Mouse (Mus musculus) adrenal gland, adult 2 months (tissue): ENCODE measurements at regions not wholly inside any gene's neighbourhood (a gene's known extent, or its start where the extent isn't known, plus 50 kb on each side); places are given as distances from the start of the nearest gene placed in this dataset.

ENCODE experiments used
- DNase-seq: peaks from one replicate; pipeline ENCODE4 v3.0.0; 2021

GRCm38 (mm10) chr15:97501420-97501819 lies 204.2 kb downstream of the Rpap3 start:
- DNase-seq = no peak

GRCm38 (mm10) chr15:97499821-97500385 lies 205.7 kb downstream of the Rpap3 start:
- DNase-seq = no peak

DNA sequence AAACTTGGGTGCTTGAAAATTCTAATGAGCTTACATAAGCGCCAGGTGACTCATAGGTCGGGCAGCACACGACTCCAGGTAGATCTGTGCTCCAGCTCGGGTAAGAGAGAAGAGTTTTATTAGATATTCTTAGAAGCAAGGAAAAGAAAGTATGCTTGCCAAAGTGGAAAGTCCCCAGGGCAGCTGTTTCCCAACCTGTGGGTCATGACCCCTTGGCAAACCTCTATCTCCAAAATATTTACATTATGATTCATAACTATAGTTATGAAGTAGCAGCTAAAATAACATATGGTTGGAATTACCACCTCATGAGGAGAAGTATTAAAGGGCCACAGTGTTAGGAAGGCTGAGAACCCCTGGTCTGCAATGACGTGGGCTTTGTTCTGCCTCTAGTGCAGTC lies 206.4 kb downstream of the Rpap3 start:
- DNase-seq = no peak

DNA sequence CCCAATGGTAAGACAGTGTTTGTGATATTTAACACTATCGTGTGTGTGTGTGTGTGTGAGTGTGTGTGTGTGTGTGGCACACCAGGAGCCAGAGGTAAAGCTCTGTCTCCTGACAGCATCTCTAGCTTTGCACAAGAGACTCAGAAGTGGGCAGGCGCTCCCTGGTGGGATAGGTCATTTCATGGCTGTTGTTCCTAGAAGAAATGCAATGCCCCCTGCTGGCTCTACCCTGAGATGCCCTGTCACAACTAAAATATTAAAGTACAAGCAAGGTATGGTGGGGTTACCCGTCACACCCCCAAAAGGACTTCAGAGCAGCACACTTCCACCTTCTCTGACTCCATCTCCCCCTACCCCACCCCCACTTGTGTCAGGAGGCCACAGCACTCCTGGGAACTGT lies 207.2 kb downstream of the Rpap3 start:
- peak; percentile 3 for DNase-seq

GRCm38 (mm10) chr15:97496026-97496425 lies 209.6 kb downstream of the Rpap3 start:
- DNase-seq = no peak

- DNase-seq = no peak
Measured at GRCm38 (mm10) chr15:97493340-97493739, 212.3 kb downstream of the Rpap3 start.

GRCm38 (mm10) chr15:97491796-97492195 lies 213.8 kb downstream of the Rpap3 start:
- DNase-seq = no peak

DNA sequence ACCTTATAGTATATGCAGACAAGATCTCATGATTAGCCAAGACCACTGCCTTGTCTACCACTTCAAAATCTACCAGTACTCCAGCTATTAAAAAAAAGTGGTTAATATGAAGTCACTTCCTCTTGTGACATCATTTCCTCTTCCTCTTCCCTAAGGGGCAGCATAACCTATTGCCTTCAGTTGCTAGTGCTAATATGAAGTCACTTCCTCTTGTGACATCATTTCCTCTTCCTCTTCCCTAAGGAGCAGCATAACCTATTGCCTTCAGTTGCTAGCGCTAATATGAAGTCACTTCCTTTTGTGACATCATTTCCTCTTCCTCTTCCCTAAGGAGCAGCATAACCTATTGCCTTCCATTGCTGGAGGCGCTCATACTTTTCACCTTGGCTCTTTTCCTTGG lies 218.2 kb downstream of the Rpap3 start:
- no peak for DNase-seq

DNA sequence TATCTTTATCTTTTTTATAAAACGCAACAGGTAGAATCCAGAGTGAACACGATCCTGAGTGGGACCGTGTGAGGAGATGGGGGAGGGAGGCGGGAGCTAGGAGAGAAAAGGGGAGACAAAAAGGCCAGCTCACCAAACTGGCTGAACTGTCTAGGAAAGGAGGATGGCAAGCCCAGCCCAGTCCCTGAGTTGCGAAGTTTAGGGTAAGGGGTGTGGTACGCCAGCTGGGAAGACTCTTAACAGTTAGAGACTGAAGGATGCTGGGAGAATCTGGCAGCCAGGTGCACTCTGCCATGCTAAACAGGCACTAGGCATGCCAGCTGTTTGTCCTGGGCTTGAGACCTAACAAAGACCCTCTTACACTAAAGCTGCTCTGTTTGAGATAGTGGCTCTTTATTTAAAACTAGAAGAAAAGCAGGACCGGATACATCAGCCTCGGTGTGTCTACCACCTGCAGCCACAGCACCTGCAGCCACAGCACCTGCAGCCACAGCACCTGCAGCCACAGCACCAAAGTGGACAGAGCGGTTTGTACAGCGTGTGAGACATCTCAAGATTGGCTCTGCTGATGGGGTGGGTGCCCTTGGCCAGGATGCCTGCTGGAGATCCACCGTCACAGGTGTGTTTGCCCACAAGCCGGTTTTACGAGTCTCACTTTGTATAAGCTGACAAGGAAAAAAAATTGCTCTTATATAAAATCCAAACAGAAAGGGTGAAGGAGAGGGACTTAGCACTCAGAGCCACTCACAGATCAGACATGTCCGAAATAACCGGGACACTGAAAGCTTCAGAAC lies 225.1 kb upstream of the Amigo2 start:
- DNase-seq = no peak

DNA sequence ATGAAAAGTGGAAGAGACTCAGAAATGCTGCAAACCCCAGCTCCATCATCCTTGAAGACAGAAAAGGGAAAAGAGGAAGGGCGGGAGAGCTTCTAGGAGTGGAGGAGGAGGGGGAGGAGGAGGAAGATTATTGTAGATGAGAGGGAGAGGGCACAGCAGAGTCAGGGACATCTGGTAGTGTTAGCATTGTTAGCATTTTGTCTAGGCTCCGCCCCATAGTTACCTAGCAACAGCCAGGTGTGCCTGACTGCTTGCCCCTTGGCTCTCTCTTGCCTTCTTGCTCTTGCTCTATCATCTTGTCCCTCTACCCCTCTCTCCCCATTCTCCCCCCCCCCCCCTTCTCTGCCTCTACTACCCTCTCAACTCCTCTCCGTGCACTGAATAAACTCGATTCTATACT lies 224.4 kb upstream of the Amigo2 start:
- DNase-seq = no peak

GRCm38 (mm10) chr15:97469684-97470344 lies 222.7 kb upstream of the Amigo2 start:
- no peak for DNase-seq

DNA sequence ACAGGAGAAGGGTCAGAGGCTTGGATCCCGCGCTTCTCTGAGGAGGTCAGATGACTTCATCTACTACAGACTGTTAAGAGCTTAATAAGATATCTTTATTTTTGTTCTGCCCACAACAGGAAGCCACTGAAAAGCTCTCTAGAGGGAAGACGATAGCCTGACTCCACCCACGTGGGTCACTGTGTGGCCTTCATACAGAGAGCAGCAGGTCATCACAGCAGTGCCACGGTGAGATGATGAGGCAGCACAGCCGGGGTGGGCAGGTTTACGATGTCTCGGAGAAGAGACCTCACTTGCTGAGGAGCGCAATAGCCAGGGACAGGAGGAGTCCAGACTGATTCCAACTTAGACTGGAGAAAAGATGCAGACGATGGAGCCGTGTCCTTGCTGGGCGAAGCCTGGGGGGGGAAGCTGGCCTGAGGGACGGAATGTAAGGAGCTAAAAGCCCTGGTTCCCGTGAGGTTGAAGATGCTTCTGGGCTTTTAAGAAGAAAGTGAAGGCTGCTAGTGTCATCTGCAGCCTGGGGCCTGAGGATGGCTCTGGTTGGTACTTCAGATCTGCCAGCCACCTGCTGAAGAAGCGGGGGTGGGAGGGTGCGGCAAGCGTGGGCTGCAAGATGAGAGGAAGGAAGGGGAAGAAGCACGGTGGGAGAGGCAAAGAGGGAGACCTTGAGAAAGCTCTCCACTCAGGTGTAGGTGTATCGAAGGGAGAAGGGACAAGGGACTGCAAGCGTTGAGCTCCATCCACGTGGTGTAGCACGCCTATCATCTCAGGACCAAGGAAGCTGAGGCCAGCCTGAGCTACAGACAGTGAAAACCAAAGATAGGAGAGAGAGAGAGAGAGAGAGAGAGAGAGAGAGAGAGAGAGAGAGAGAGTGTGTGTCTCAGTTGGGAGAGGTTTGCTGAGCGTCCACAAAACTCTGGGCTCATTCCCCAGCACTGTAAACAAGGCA lies 221.9 kb upstream of the Amigo2 start:
- DNase-seq = no peak

DNA sequence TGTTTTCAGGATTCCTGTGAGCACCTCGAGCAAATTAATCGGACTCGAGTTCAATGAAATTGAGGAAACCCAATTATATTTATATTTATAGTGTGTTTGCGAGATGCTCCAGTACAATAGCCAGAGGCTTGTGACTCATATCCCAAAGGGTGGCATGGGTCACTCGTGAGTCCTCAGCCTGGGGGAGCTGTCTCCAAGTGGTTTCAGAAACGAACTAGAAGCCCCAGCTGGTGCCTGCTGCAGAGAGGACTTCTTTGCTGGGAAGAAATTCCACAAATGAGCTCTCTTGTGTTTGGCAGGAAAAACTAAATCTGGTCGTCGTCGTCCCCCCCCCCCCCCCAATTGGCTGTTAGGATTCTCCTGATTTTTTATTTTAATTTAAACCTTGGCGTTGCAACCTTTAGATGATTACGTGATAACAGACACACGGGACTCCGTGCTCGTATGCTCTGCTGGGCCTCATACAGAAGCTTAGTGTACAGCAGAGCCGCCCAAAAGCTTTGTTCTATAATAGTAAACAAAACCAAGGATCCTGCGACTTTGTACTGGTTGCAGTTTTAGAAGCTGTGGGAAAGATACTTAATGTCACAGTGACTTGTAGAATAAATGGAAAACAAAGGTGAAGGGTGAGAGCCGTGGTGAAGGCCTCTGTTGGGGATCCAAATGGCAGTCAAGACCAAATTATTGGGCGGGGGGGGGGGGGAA lies 220.8 kb upstream of the Amigo2 start:
- DNase-seq = no peak

DNA sequence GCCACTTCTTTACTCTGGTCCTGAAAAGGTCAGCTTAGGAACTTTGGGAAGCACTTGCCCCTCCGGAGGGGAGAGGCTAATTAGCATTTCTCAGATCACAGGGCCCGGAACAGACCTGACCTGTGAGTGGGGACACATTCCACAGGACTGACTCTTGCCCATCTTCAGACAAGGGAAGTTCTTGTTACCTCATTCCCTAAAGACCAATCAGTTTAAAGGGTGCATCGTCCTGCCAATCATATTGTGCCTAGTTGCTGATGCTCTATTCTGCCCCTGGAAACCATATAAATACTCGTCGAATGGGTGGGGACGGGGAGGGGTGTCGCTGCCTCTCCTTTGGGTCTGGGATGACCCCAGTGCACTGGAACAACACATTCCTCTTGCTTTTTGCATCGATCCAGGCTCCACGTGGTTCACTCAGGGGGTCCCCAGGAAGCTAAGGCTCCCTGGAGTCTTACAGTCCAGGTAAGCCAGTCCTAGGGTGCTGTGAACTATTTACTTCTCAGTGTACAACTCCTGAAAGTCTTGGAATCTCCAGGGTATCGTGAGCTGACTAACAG lies 219.9 kb upstream of the Amigo2 start:
- DNase-seq = no peak

DNA sequence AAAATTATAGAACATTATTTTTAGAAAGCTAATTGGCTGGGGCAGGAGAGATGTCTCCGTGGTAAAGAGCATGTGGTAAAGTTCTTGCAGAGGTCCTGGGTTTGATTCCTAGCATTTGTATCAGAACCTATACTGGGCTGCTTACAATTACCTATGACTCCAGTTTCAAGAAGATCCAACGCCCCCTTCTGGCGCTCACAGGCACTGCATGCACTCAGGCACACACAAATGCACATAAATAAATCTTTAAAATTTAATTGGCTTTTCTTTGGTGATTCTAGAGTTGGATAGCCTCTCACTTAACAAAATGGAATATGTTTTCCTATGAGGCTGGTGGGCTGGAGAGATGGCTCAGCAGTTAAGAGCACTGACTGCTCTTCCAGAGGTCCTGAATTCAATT lies 219.0 kb upstream of the Amigo2 start:
- no peak for DNase-seq

GRCm38 (mm10) chr15:97465366-97465765 lies 218.3 kb upstream of the Amigo2 start:
- DNase-seq = no peak

- no peak for DNase-seq
Measured at GRCm38 (mm10) chr15:97464737-97465136, 217.7 kb upstream of the Amigo2 start.

DNA sequence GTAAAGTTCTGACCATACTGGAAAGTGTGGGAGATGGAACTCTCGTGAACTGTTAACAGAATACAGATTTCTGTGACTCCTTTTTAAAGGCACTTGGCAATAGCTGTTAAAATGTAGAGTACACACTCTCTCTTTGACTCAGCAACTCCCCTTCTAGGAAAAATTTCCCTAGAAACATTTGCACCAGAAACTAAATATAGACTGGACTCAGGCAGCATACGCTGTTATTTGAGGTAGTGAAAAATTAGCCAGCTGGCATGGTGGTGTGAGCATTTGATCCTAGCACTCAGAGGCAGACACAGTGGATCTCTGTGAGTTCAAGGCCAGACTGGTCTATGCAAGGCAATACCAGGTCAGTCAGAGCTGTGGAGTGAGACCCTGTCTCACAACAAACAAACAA lies 215.5 kb upstream of the Amigo2 start:
- no peak for DNase-seq

DNA sequence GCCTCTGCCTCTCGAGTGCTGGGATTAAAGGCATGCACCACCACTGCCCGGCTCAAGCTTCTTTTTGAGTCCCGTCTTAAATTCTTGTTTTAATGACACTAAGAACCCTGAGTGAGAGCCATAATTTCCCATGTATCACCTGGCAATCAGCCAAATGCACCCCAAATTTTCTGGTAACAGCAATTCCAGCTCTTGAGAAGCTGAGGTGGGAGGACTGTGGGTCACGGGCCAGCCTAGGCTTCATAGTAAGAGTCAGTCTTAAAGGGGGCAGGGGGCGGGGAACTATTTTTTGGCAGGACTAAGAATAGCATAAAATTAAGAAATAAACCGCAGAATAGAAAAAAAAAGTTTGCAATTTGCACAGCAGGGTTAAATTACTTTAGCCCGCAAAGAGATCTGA lies 214.9 kb upstream of the Amigo2 start:
- DNase-seq = no peak

- DNase-seq = no peak
Measured at GRCm38 (mm10) chr15:97461060-97461459, 214.0 kb upstream of the Amigo2 start.

- no peak for DNase-seq
Measured at GRCm38 (mm10) chr15:97460360-97460719, 213.3 kb upstream of the Amigo2 start.
